Mouse (Mus musculus) forebrain, embryonic 15.5 days (tissue): Measurements from ENCODE around the gene Urod. TPM values are rescaled to one million over a fixed set of nuclear protein-coding genes. Genes with fewer than 3 reads are reported as not detected.

Experiments
- ATAC-seq: fragments of 200-750 bp; cut with Nextera tagmentation; replicated peaks from 2 replicates; pipeline ENCODE4 v1.8.0; 2017; ENCODE audit warnings: mild to moderate bottlenecking, moderate TSS enrichment, moderate library complexity
- H3K27ac ChIP-seq: fragments of 300-500 bp; sonication (generic); replicated peaks from 2 replicates; pipeline ENCODE4 v1.5.1; 2015; ENCODE audit warnings: mild to moderate bottlenecking, inconsistent platforms
- H3K27me3 ChIP-seq: fragments of 300-500 bp; sonication (generic); 2 replicates; pipeline ENCODE4 v1.6.1; 2015; ENCODE audit warnings: inconsistent platforms
- H3K36me3 ChIP-seq: fragments of 300-500 bp; sonication (generic); 2 replicates; pipeline ENCODE4 v1.6.1; 2015; ENCODE audit warnings: mild to moderate bottlenecking, inconsistent platforms
- H3K4me1 ChIP-seq: fragments of 300-500 bp; sonication (generic); 2 replicates; pipeline ENCODE4 v1.6.1; 2015; ENCODE audit warnings: inconsistent platforms
- H3K4me2 ChIP-seq: fragments of 300-500 bp; sonication (generic); replicated peaks from 2 replicates; pipeline ENCODE4 v1.6.1; 2015; ENCODE audit warnings: mild to moderate bottlenecking, inconsistent platforms
- H3K4me3 ChIP-seq: fragments of 300-500 bp; sonication (generic); 2 replicates; pipeline ENCODE4 v1.5.1; 2015; ENCODE audit warnings: mild to moderate bottlenecking, inconsistent platforms
- H3K9ac ChIP-seq: fragments of 300-500 bp; sonication (generic); replicated peaks from 2 replicates; pipeline ENCODE4 v1.6.1; 2015; ENCODE audit warnings: mild to moderate bottlenecking, inconsistent platforms
- H3K9me3 ChIP-seq: fragments of 300-500 bp; sonication (generic); 2 replicates; pipeline ENCODE4 v1.6.1; 2016; ENCODE audit warnings: inconsistent platforms
- WGBS: fragments of 180-500 bp; shearing (Covaris S2); methylation state at CpG from one replicate; pipeline ENCODE4 v1.1.7; 2015; ENCODE audit warnings: mixed read lengths; 5-methylcytosine and 5-hydroxymethylcytosine counted together
- polyA plus RNA-seq: library from polyadenylated mRNA; unstranded; fragments of >200 nt; fragmentation: Nextera tagmentation; extraction: Ambion mirVana; gene quantifications from 2 replicates; pipeline ENCODE4 v1.2.1, GENCODE M21; 2015

Urod gene
- polyA plus RNA-seq, 1 experiment from 2014 or later, result 72.2 TPM

GRCm38 (mm10) chr4:116987122-116987456 lies 7.1 kb downstream of the Urod start:
- Histone ChIP-seq H3K27me3 (no peaks in the 10 kb centered on the region), H3K4me2 (no peak overlapping the region), H3K36me3 (peaks cover 51% of the 10 kb centered on the region), H3K4me3 (no peak overlapping the region), H3K9ac (no peak overlapping the region), H3K9me3 (no peaks in the 10 kb centered on the region), H3K27ac (no peak overlapping the region; the same call in 1 of the 2 replicates), H3K4me1 (0 out of 2 replicates have a peak, but pooled peaks cover 4% of the 10 kb centered on the region)
- WGBS, result 59% methylated on average over 5 of the region's 5 CpGs
- ATAC-seq, result no peak

- Histone ChIP-seq H3K4me1 (0 out of 2 replicates have a peak, but pooled peaks cover 4% of the 10 kb centered on the region), H3K9me3 (no peaks in the 10 kb centered on the region), H3K27ac (0 out of 2 replicates have a peak overlapping the region, but pooled peaks have one; percentile 2), H3K4me2 (no peak overlapping the region), H3K36me3 (peaks cover 57% of the 10 kb centered on the region), H3K4me3 (no peak overlapping the region), H3K9ac (no peak overlapping the region), H3K27me3 (no peaks in the 10 kb centered on the region)
- ATAC-seq, result peak; percentile 80
- WGBS, result 59% methylated on average over 17 of the region's 17 CpGs
Observed at GRCm38 (mm10) chr4:116986400-116987121, 7.7 kb downstream of the Urod start.

GRCm38 (mm10) chr4:116985681-116986080 lies 8.5 kb downstream of the Urod start:
- Histone ChIP-seq H3K27ac (no peak overlapping the region), H3K27me3 (no peaks in the 10 kb centered on the region), H3K4me3 (no peak overlapping the region), H3K9me3 (no peaks in the 10 kb centered on the region), H3K4me2 (no peak overlapping the region), H3K4me1 (0 out of 2 replicates have a peak, but pooled peaks cover 2% of the 10 kb centered on the region), H3K9ac (no peak overlapping the region), H3K36me3 (peaks cover 65% of the 10 kb centered on the region)
- 91% methylated on average over 7 of the region's 7 CpGs for WGBS
- ATAC-seq, result no peak

- no peak for ATAC-seq
- Histone ChIP-seq H3K27ac (no peak overlapping the region), H3K4me1 (no peaks in the 10 kb centered on the region), H3K9ac (no peak overlapping the region), H3K27me3 (no peaks in the 10 kb centered on the region), H3K9me3 (no peaks in the 10 kb centered on the region), H3K4me2 (no peak overlapping the region), H3K36me3 (peaks cover 67% of the 10 kb centered on the region), H3K4me3 (no peak overlapping the region)
- 72% methylated on average over 2 of the region's 2 CpGs for WGBS
Observed at GRCm38 (mm10) chr4:116976503-116976902, 17.7 kb downstream of the Urod start.

- no peak overlapping the region for H3K9ac ChIP-seq
- ATAC-seq, result no peak
- H3K27me3 ChIP-seq, result no peaks in the 10 kb centered on the region
- H3K27ac ChIP-seq, result no peak overlapping the region
- no peaks in the 10 kb centered on the region for H3K4me1 ChIP-seq
- no peak overlapping the region for H3K4me2 ChIP-seq
- H3K4me3 ChIP-seq, result no peak overlapping the region
- 87% methylated on average over 7 of the region's 7 CpGs for whole genome bisulfite sequencing
- no peaks in the 10 kb centered on the region for H3K9me3 ChIP-seq
- H3K36me3 ChIP-seq, result 0 out of 2 replicates have a peak, but pooled peaks cover 4% of the 10 kb centered on the region
Observed at GRCm38 (mm10) chr4:116954951-116955350, 39.3 kb downstream of the Urod start.

GRCm38 (mm10) chr4:116951642-116952041 lies 42.6 kb downstream of the Urod start:
- WGBS, result 55% methylated on average over 1 of the region's 1 CpGs

GRCm38 (mm10) chr4:116944055-116944454 lies 50.2 kb downstream of the Urod start:
- H3K27ac ChIP-seq, result peak overlapping the region; percentile 59
- H3K4me1 ChIP-seq, result peaks cover 28% of the 10 kb centered on the region
- H3K4me3 ChIP-seq, result no peak overlapping the region
- H3K9me3 ChIP-seq, result no peaks in the 10 kb centered on the region
- H3K9ac ChIP-seq, result no peak overlapping the region
- H3K4me2 ChIP-seq, result no peak overlapping the region
- 4% methylated on average over 5 of the region's 5 CpGs for WGBS
- no peaks in the 10 kb centered on the region for H3K27me3 ChIP-seq
- no peak for ATAC-seq
- no peaks in the 10 kb centered on the region for H3K36me3 ChIP-seq

More at GRCm38 (mm10) chr4:116951642-116952041, 42.6 kb downstream of the Urod start:
- Histone ChIP-seq H3K27ac (no peak overlapping the region), H3K36me3 (0 out of 2 replicates have a peak, but pooled peaks cover 2% of the 10 kb centered on the region), H3K4me3 (no peak overlapping the region), H3K27me3 (no peaks in the 10 kb centered on the region), H3K9me3 (no peaks in the 10 kb centered on the region), H3K9ac (no peak overlapping the region), H3K4me2 (no peak overlapping the region), H3K4me1 (no peaks in the 10 kb centered on the region)
- no peak for ATAC-seq

GRCm38 (mm10) chr4:116942695-116943094 lies 51.5 kb downstream of the Urod start:
- peak overlapping the region; percentile 48; the same call in 1 of the 2 replicates for H3K27ac ChIP-seq

More at GRCm38 (mm10) chr4:116942695-116943094, 51.5 kb downstream of the Urod start:
- Histone ChIP-seq H3K9me3 (no peaks in the 10 kb centered on the region), H3K4me3 (no peak overlapping the region), H3K36me3 (no peaks in the 10 kb centered on the region), H3K9ac (no peak overlapping the region), H3K27me3 (no peaks in the 10 kb centered on the region), H3K4me1 (peaks cover 28% of the 10 kb centered on the region), H3K4me2 (no peak overlapping the region)
- no peak for ATAC-seq
- whole genome bisulfite sequencing, result 43% methylated on average over 2 of the region's 2 CpGs

Other genes starting within 250 kb of the Urod start
- gene Toe1, start 186.8 kb downstream of the Urod start, polyA plus RNA-seq, result 29.0 and 31.9 TPM in 2 replicates
- gene Mutyh, start 186.7 kb downstream of the Urod start, polyA plus RNA-seq, result 9.5 and 10.1 TPM in 2 replicates
- gene Hpdl, start 172.7 kb downstream of the Urod start, polyA plus RNA-seq, result 0.59 and 0.73 TPM in 2 replicates
- gene Zswim5, start 117.0 kb downstream of the Urod start, polyA plus RNA-seq, result 9.2 and 9.5 TPM in 2 replicates
- gene Hectd3, start 904 bp upstream of the Urod start, polyA plus RNA-seq, result 25.5 and 28.3 TPM in 2 replicates
- 42.8 and 43.0 TPM in 2 replicates for gene Eif2b3, start 25.0 kb upstream of the Urod start, polyA plus RNA-seq
- 3.6 and 3.8 TPM in 2 replicates for gene Ptch2, start 101.7 kb upstream of the Urod start, polyA plus RNA-seq
- gene Btbd19, start 131.3 kb upstream of the Urod start, polyA plus RNA-seq, result 4.4 and 4.6 TPM in 2 replicates
- gene Tctex1d4, start 132.4 kb upstream of the Urod start, polyA plus RNA-seq, result 0.37 TPM in 1 of 2 replicates, not detected in the other
- 8.6 and 8.8 TPM in 2 replicates for gene Plk3, start 139.6 kb upstream of the Urod start, polyA plus RNA-seq
- gene Rps8, start 161.8 kb upstream of the Urod start, polyA plus RNA-seq, result 478 and 525 TPM in 2 replicates
- gene Kif2c, start 188.2 kb upstream of the Urod start, polyA plus RNA-seq, result 35.5 and 39.3 TPM in 2 replicates